Mouse (Mus musculus) CD4-positive, CD25-positive, alpha-beta regulatory T cell (primary cell): ENCODE results near the gene Timm17a. TPM values are rescaled to one million over a fixed set of nuclear protein-coding genes. Genes with fewer than 3 reads are reported as not detected.

Experiments used
- polyA plus RNA-seq: library from polyadenylated mRNA; unstranded; fragments of 100-300 nt; shearing (Covaris generic); gene quantifications from one replicate; pipeline ENCODE4 v1.2.1, GENCODE M21; 2017

Timm17a gene
- 117 TPM for polyA plus RNA-seq

DNA sequence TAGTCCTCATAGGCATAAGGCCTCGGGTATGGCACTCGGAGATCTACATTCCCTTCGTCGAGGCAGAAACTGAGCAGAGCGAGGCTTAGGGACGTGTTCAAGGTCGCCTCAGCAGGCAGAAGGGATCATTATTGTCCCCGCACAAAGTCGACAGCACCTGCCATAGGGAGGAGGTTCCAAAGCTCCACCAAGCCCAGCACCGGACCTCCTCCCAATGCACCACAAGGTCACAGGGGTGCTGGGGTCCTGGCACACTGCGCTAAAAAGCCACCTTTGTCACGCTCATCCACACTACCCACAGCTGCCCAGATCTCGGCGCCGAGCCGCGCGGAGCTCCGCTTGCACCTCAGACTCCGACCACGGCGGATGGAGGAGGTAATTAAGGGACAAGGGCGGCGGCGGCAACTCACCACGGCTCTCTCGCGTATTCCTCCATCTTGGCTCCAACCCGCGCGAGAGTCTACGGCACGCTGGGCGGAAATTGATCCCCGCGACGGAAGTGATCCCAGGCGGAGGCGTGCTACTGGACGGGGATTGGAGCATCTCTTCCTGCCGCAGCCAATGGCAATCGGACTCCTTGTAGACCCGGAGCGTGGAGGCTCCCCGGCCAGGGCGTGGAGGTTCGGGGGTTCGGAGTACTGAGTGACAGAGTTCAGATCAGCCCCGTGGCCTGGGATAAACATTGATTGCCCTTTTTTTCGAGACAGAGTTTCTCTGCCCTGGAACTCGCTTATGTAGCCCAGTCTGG lies at the start of gene Timm17a:
Gene Timm17a (minus strand): TSS at position 495 of the 748 bp plus-strand sequence.

DNA sequence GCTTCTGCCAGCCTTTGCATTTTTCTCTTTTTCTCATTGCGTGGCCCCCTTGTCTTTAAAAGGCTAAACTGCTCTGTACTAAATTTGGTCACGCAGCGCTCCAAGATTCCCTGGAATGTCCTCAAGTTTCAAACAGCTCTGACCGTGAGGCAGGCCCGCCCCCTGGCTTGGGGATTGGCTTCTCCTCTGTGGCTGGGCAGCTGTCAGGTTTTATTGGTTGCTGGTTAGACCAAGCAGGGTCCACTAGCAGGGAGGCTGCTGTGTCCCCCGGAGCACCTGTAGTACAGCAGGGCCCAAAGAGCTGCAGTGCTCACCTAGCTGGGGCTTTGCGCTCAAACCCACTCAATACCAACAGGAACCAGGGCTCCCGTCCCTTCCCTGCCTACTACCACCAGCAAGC lies 11.0 kb upstream of the Timm17a start, which contains the start of gene Lmod1:
Gene Lmod1 (plus strand): TSS at position 237 of the 400 bp plus-strand sequence.

DNA sequence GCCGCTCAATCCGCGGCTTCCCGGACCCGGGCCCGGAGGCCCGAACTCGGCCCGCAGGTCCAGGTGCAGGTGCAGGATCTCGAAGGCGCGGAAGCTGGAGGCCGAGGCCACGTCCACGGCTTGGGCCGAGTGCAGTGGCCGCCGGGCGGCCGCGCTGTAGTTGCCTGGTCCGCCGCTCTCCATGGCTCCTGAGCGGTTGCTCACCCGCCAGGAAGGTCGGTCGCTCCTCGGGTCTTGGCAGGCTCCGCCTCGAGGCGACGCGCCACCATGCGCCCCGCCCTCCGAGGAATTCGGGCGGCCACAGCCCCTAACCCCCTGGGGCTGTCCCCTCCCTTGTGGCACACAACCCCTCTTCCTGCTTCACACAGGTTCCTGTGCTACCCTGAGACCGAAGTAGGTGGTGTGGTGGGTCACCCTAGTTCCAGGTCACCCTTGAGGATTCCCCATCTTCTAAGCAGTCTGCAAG lies 29.7 kb downstream of the Timm17a start, which contains the start of gene Rnpep:
Gene Rnpep (minus strand): TSS at position 259 of the 466 bp plus-strand sequence.

DNA sequence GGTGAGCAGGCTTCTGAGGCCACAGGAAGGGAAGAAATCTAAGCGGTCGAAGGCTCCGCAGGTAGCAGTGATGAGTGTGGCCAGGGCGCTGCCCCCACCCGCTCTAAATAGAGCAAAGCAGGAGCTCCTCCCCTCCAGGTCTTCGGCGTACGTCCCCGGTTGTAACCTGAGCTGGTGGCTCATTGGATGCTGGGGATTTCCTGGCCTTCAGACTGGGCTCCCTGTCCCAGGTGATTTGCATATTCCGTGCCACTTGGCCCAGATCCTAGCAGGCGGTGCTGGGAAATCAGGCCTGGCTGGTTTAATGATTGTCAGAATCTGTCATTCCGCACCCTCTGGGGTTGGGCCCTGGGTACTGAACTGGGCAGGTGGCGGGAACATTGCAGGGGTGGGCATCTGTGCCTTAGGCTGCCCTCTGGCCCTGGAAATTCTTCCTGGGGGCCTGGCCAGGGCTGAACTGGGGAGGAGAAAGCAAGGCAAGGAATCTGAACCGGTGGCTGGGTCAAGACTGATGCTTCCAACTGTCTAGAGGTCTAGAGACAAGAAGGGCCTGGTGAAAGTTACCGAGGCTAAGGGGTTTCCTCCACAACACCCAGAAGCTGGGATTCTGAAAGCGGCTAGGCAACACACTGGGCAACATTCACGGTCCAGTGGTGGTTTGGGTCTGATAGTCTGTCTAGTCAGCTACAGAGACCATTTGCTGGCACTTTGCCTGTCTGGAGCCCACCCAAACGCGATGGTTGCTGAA lies 55.0 kb downstream of the Timm17a start, which contains the start of gene Elf3:
Gene Elf3 (minus strand): TSS at position 189 of the 748 bp plus-strand sequence.

Other genes starting within 250 kb of the Timm17a start
- gene Lgr6, start 208.5 kb downstream of the Timm17a start, polyA plus RNA-seq: 0.12 TPM
- 227 TPM for gene Ptpn7, start 181.1 kb downstream of the Timm17a start, polyA plus RNA-seq
- gene Arl8a, start 167.0 kb downstream of the Timm17a start, polyA plus RNA-seq: 71.2 TPM
- 0.11 TPM for gene Gpr37l1, start 146.1 kb downstream of the Timm17a start, polyA plus RNA-seq
- gene Elf3, start 55.2 kb downstream of the Timm17a start, polyA plus RNA-seq: not detected
- 92.4 TPM for gene Rnpep, start 29.7 kb downstream of the Timm17a start, polyA plus RNA-seq
- gene Lmod1, start 11.0 kb upstream of the Timm17a start, polyA plus RNA-seq: not detected
- 0.34 TPM for gene Shisa4, start 61.5 kb upstream of the Timm17a start, polyA plus RNA-seq
- 57.8 TPM for gene Ipo9, start 116.7 kb upstream of the Timm17a start, polyA plus RNA-seq